Mouse (Mus musculus): ENCODE results near the gene Gm26897. TPM values are rescaled to one million over a fixed set of nuclear protein-coding genes. Genes with fewer than 3 reads are reported as not detected.

Gm26897 gene
- polyA plus RNA-seq, 1 experiment from 2014 or later = not detected

GRCm38 (mm10) chr5:111725195-111725920, 8.4 kb upstream of the Gm26897 start:
- H3K27me3 ChIP-seq = peaks cover 28% of the 10 kb centered on the region
- peak overlapping the region; percentile 44; the same call in 1 of the 2 replicates for H3K27ac ChIP-seq
- H3K36me3 ChIP-seq = no peaks in the 10 kb centered on the region
- peaks cover 28% of the 10 kb centered on the region for H3K4me1 ChIP-seq
- H3K9me3 ChIP-seq = peaks cover 8% of the 10 kb centered on the region; the same call in 1 of the 2 replicates
- no peak overlapping the region for H3K4me3 ChIP-seq
- H3K4me2 ChIP-seq (replicated peaks) = peak overlapping the region; percentile 38
- no peak for ATAC-seq (ENCODE audit: low FRiP score, low read depth)
- H3K9ac ChIP-seq = peak overlapping the region; percentile 14; the same call in 1 of the 2 replicates
- 26% methylated on average over 22 of the region's 22 CpGs for whole genome bisulfite sequencing

GRCm38 (mm10) chr5:111728411-111728810, 5.3 kb upstream of the Gm26897 start:
- Histone ChIP-seq H3K4me1 (peaks cover 40% of the 10 kb centered on the region), H3K4me3 (no peak overlapping the region), H3K27me3 (peaks cover 10% of the 10 kb centered on the region), H3K27ac (no peak overlapping the region), H3K9ac (no peak overlapping the region), H3K9me3 (peaks cover 8% of the 10 kb centered on the region; the same call in 1 of the 2 replicates), H3K4me2 (replicated peaks) (no peak overlapping the region), H3K36me3 (no peaks in the 10 kb centered on the region)
- 77% methylated on average over 4 of the region's 4 CpGs for WGBS
- ATAC-seq (ENCODE audit: low FRiP score, low read depth) = no peak

GRCm38 (mm10) chr5:111730560-111731167, 3.1 kb upstream of the Gm26897 start:
- H3K27ac ChIP-seq = no peak overlapping the region
- H3K9me3 ChIP-seq = peaks cover 8% of the 10 kb centered on the region; the same call in 1 of the 2 replicates
- no peak overlapping the region for H3K4me2 ChIP-seq (replicated peaks)
- WGBS = 16% methylated on average over 16 of the region's 16 CpGs
- H3K27me3 ChIP-seq = peaks cover 8% of the 10 kb centered on the region; the same call in 1 of the 2 replicates
- H3K4me3 ChIP-seq = no peak overlapping the region
- H3K4me1 ChIP-seq = peaks cover 18% of the 10 kb centered on the region
- no peak for ATAC-seq (ENCODE audit: low FRiP score, low read depth)
- no peak overlapping the region for H3K9ac ChIP-seq
- H3K36me3 ChIP-seq = no peaks in the 10 kb centered on the region

- no peak overlapping the region for H3K27ac ChIP-seq
- no peak overlapping the region for H3K9ac ChIP-seq
- H3K9me3 ChIP-seq = peaks cover 8% of the 10 kb centered on the region; the same call in 1 of the 2 replicates
- peaks cover 14% of the 10 kb centered on the region; the same call in 1 of the 2 replicates for H3K4me1 ChIP-seq
- no peak overlapping the region for H3K4me3 ChIP-seq
- H3K36me3 ChIP-seq = no peaks in the 10 kb centered on the region
- H3K4me2 ChIP-seq (replicated peaks) = no peak overlapping the region
- WGBS = 66% methylated on average over 2 of the region's 2 CpGs
- no peak for ATAC-seq (ENCODE audit: low FRiP score, low read depth)
- peaks cover 8% of the 10 kb centered on the region; the same call in 1 of the 2 replicates for H3K27me3 ChIP-seq
These were observed 1.5 kb upstream of the Gm26897 start for GRCm38 (mm10) chr5:111732194-111732593.

- no peak overlapping the region for H3K27ac ChIP-seq
- 66% methylated on average over 6 of the region's 6 CpGs for WGBS
- peaks cover 61% of the 10 kb centered on the region for H3K27me3 ChIP-seq
- H3K9ac ChIP-seq = no peak overlapping the region
- H3K9me3 ChIP-seq = no peaks in the 10 kb centered on the region
- no peak overlapping the region for H3K4me2 ChIP-seq (replicated peaks)
- no peak overlapping the region for H3K4me3 ChIP-seq
- H3K36me3 ChIP-seq = no peaks in the 10 kb centered on the region
- no peak for ATAC-seq (ENCODE audit: low FRiP score, low read depth)
- peaks cover 15% of the 10 kb centered on the region for H3K4me1 ChIP-seq
These were observed 5.8 kb downstream of the Gm26897 start for GRCm38 (mm10) chr5:111739480-111739879.

GRCm38 (mm10) chr5:111740384-111741275, 6.9 kb downstream of the Gm26897 start:
- Histone ChIP-seq H3K9me3 (no peaks in the 10 kb centered on the region), H3K4me3 (no peak overlapping the region), H3K27ac (no peak overlapping the region), H3K9ac (no peak overlapping the region), H3K36me3 (no peaks in the 10 kb centered on the region), H3K4me1 (peaks cover 15% of the 10 kb centered on the region), H3K4me2 (replicated peaks) (no peak overlapping the region), H3K27me3 (peaks cover 69% of the 10 kb centered on the region)
- no peak for ATAC-seq (ENCODE audit: low FRiP score, low read depth)
- 29% methylated on average over 16 of the region's 16 CpGs for WGBS

- Histone ChIP-seq H3K4me3 (no peak overlapping the region), H3K4me2 (replicated peaks) (no peak overlapping the region), H3K27me3 (peaks cover 69% of the 10 kb centered on the region), H3K27ac (no peak overlapping the region), H3K9me3 (0 out of 2 replicates have a peak, but pooled peaks cover 2% of the 10 kb centered on the region), H3K4me1 (peaks cover 15% of the 10 kb centered on the region), H3K9ac (no peak overlapping the region), H3K36me3 (no peaks in the 10 kb centered on the region)
- no peak for ATAC-seq (ENCODE audit: low FRiP score, low read depth)
- 6% methylated on average over 11 of the region's 11 CpGs for WGBS
These were observed 7.6 kb downstream of the Gm26897 start for GRCm38 (mm10) chr5:111741352-111741751.

- no peak overlapping the region for H3K27ac ChIP-seq
These were observed 8.7 kb downstream of the Gm26897 start for GRCm38 (mm10) chr5:111742290-111742898.

GRCm38 (mm10) chr5:111749599-111749998, 15.9 kb downstream of the Gm26897 start:
- no peak overlapping the region for H3K4me2 ChIP-seq (replicated peaks)
- WGBS = 82% methylated on average over 5 of the region's 5 CpGs
- H3K9ac ChIP-seq = no peak overlapping the region
- H3K27ac ChIP-seq = no peak overlapping the region
- peaks cover 48% of the 10 kb centered on the region for H3K27me3 ChIP-seq
- H3K4me1 ChIP-seq = peaks cover 4% of the 10 kb centered on the region; the same call in 1 of the 2 replicates
- no peak overlapping the region for H3K4me3 ChIP-seq
- 0 out of 2 replicates have a peak, but pooled peaks cover 4% of the 10 kb centered on the region for H3K9me3 ChIP-seq
- no peak for ATAC-seq (ENCODE audit: low FRiP score, low read depth)
- no peaks in the 10 kb centered on the region for H3K36me3 ChIP-seq

More at GRCm38 (mm10) chr5:111742290-111742898, 8.7 kb downstream of the Gm26897 start:
- H3K4me1 ChIP-seq = peaks cover 15% of the 10 kb centered on the region
- H3K9ac ChIP-seq = no peak overlapping the region
- WGBS = 11% methylated on average over 13 of the region's 13 CpGs
- no peak overlapping the region for H3K4me3 ChIP-seq
- 0 out of 2 replicates have a peak, but pooled peaks cover 4% of the 10 kb centered on the region for H3K9me3 ChIP-seq
- ATAC-seq (ENCODE audit: low FRiP score, low read depth) = no peak
- peak overlapping the region; percentile 23 for H3K4me2 ChIP-seq (replicated peaks)
- H3K36me3 ChIP-seq = no peaks in the 10 kb centered on the region
- H3K27me3 ChIP-seq = peaks cover 69% of the 10 kb centered on the region

- no peak overlapping the region for H3K4me2 ChIP-seq (replicated peaks)
- 86% methylated on average over 13 of the region's 13 CpGs for WGBS
- no peak overlapping the region for H3K4me3 ChIP-seq
- peaks cover 47% of the 10 kb centered on the region for H3K27me3 ChIP-seq
- H3K9me3 ChIP-seq = 0 out of 2 replicates have a peak, but pooled peaks cover 4% of the 10 kb centered on the region
- no peak for ATAC-seq (ENCODE audit: low FRiP score, low read depth)
- H3K36me3 ChIP-seq = no peaks in the 10 kb centered on the region
- H3K9ac ChIP-seq = no peak overlapping the region
- H3K4me1 ChIP-seq = peaks cover 6% of the 10 kb centered on the region; the same call in 1 of the 2 replicates
- H3K27ac ChIP-seq = no peak overlapping the region
These were observed 16.4 kb downstream of the Gm26897 start for GRCm38 (mm10) chr5:111750092-111750491.

- no peaks in the 10 kb centered on the region for H3K9me3 ChIP-seq
- 34% methylated on average over 16 of the region's 16 CpGs for WGBS
- H3K27me3 ChIP-seq = peaks cover 51% of the 10 kb centered on the region
- no peak for ATAC-seq (ENCODE audit: low FRiP score, low read depth)
- H3K27ac ChIP-seq = no peak overlapping the region
- H3K36me3 ChIP-seq = no peaks in the 10 kb centered on the region
- H3K4me2 ChIP-seq (replicated peaks) = peak overlapping the region; percentile 32; the same call in 1 of the 2 replicates
- peaks cover 6% of the 10 kb centered on the region; the same call in 1 of the 2 replicates for H3K4me1 ChIP-seq
- no peak overlapping the region for H3K4me3 ChIP-seq
- no peak overlapping the region for H3K9ac ChIP-seq
These were observed 20.9 kb downstream of the Gm26897 start for GRCm38 (mm10) chr5:111754484-111755139.
